Mouse (Mus musculus) heart, embryonic 10.5 days (tissue): ENCODE measurements at regions not wholly inside any gene's neighbourhood (a gene's known extent, or its start where the extent isn't known, plus 50 kb on each side); places are given as distances from the start of the nearest gene placed in this dataset.

Experiments used
- DNase-seq: peaks from one replicate; pipeline ENCODE4 v3.0.0-alpha.2; 2017; ENCODE audit warnings: low spot score
- H3K27ac ChIP-seq: fragments of 300-500 bp; sonication (generic); 2 replicates; pipeline ENCODE4 v1.5.1; 2016; ENCODE audit warnings: mild to moderate bottlenecking
- H3K27me3 ChIP-seq: fragments of 300-500 bp; sonication (generic); 2 replicates; pipeline ENCODE4 v1.6.1; 2016; ENCODE audit warnings: mild to moderate bottlenecking; ENCODE audit not compliant: poor library complexity, insufficient read depth, severe bottlenecking
- H3K36me3 ChIP-seq: fragments of 300-500 bp; sonication (generic); 2 replicates; pipeline ENCODE4 v1.6.1; 2016; ENCODE audit warnings: mild to moderate bottlenecking, moderate library complexity
- H3K4me1 ChIP-seq: fragments of 300-500 bp; sonication (generic); 2 replicates; pipeline ENCODE4 v1.6.1; 2016; ENCODE audit warnings: mild to moderate bottlenecking
- H3K4me3 ChIP-seq: fragments of 300-500 bp; sonication (generic); 2 replicates; pipeline ENCODE4 v1.5.1; 2016; ENCODE audit warnings: mild to moderate bottlenecking, moderate library complexity
- H3K9me3 ChIP-seq: fragments of 300-500 bp; sonication (generic); 2 replicates; pipeline ENCODE4 v1.6.1; 2016; ENCODE audit warnings: mild to moderate bottlenecking, moderate library complexity
- WGBS: fragments of 180-500 bp; shearing (Covaris S2); methylation state at CpG from one replicate; pipeline ENCODE4 v1.1.7; 2016; 5-methylcytosine and 5-hydroxymethylcytosine counted together

- no peak for DNase-seq
- Histone ChIP-seq H3K9me3 (no peaks in the 10 kb centered on the region), H3K27ac (no peak overlapping the region), H3K4me1 (no peaks in the 10 kb centered on the region), H3K4me3 (no peak overlapping the region), H3K36me3 (no peaks in the 10 kb centered on the region), H3K27me3 (no peaks in the 10 kb centered on the region)
- 51% methylated on average over 4 of the region's 4 CpGs for WGBS
Observed at GRCm38 (mm10) chr4:47698926-47699325, 224.5 kb downstream of the Sec61b start.

GRCm38 (mm10) chr4:47703501-47703900 is 229.0 kb downstream of the Sec61b start:
- H3K4me3 ChIP-seq, result no peak overlapping the region
- DNase-seq, result no peak
- WGBS, result 79% methylated on average over 2 of the region's 2 CpGs
- H3K27ac ChIP-seq, result no peak overlapping the region
- no peaks in the 10 kb centered on the region for H3K9me3 ChIP-seq
- H3K36me3 ChIP-seq, result no peaks in the 10 kb centered on the region
- H3K27me3 ChIP-seq, result no peaks in the 10 kb centered on the region
- H3K4me1 ChIP-seq, result peaks cover 3% of the 10 kb centered on the region; the same call in 1 of the 2 replicates

GRCm38 (mm10) chr4:47704607-47705006 is 230.1 kb downstream of the Sec61b start:
- no peak for DNase-seq
- Histone ChIP-seq H3K27ac (no peak overlapping the region), H3K27me3 (no peaks in the 10 kb centered on the region), H3K4me3 (no peak overlapping the region), H3K36me3 (no peaks in the 10 kb centered on the region), H3K4me1 (peaks cover 3% of the 10 kb centered on the region; the same call in 1 of the 2 replicates), H3K9me3 (no peaks in the 10 kb centered on the region)
- WGBS, result 64% methylated on average over 4 of the region's 4 CpGs

GRCm38 (mm10) chr4:47707966-47708365 is 233.5 kb downstream of the Sec61b start:
- Histone ChIP-seq H3K4me1 (peaks cover 3% of the 10 kb centered on the region; the same call in 1 of the 2 replicates), H3K27ac (no peak overlapping the region), H3K9me3 (no peaks in the 10 kb centered on the region), H3K4me3 (no peak overlapping the region), H3K27me3 (no peaks in the 10 kb centered on the region), H3K36me3 (no peaks in the 10 kb centered on the region)
- no peak for DNase-seq

- no peak overlapping the region for H3K4me3 ChIP-seq
- H3K4me1 ChIP-seq, result no peaks in the 10 kb centered on the region
- no peak overlapping the region for H3K27ac ChIP-seq
- WGBS, result 54% methylated on average over 7 of the region's 7 CpGs
- DNase-seq, result no peak
- H3K9me3 ChIP-seq, result no peaks in the 10 kb centered on the region
- no peaks in the 10 kb centered on the region for H3K36me3 ChIP-seq
- no peaks in the 10 kb centered on the region for H3K27me3 ChIP-seq
Observed at GRCm38 (mm10) chr4:47713387-47713786, 238.9 kb downstream of the Sec61b start.

GRCm38 (mm10) chr4:47724331-47725004 is 250.0 kb downstream of the Sec61b start:
- Histone ChIP-seq H3K9me3 (no peaks in the 10 kb centered on the region), H3K27me3 (no peaks in the 10 kb centered on the region), H3K27ac (peak overlapping the region; percentile 42; the same call in 1 of the 2 replicates), H3K4me1 (peaks cover 29% of the 10 kb centered on the region), H3K36me3 (no peaks in the 10 kb centered on the region), H3K4me3 (peak overlapping the region; percentile 35; the same call in 1 of the 2 replicates)
- 1% methylated on average over 8 of the region's 8 CpGs for WGBS
- DNase-seq, result no peak

GRCm38 (mm10) chr4:47725005-47725340 is 250.5 kb downstream of the Sec61b start:
- 21% methylated on average over 3 of the region's 3 CpGs for WGBS
- Histone ChIP-seq H3K4me3 (peak overlapping the region; percentile 35; the same call in 1 of the 2 replicates), H3K27ac (peak overlapping the region; percentile 42; the same call in 1 of the 2 replicates), H3K9me3 (no peaks in the 10 kb centered on the region), H3K36me3 (no peaks in the 10 kb centered on the region), H3K27me3 (no peaks in the 10 kb centered on the region), H3K4me1 (peaks cover 29% of the 10 kb centered on the region)
- no peak for DNase-seq

- no peaks in the 10 kb centered on the region for H3K9me3 ChIP-seq
- H3K36me3 ChIP-seq, result no peaks in the 10 kb centered on the region
- 78% methylated on average over 8 of the region's 8 CpGs for WGBS
- no peaks in the 10 kb centered on the region for H3K27me3 ChIP-seq
- no peak for DNase-seq
- no peaks in the 10 kb centered on the region for H3K4me1 ChIP-seq
- H3K4me3 ChIP-seq, result no peak overlapping the region
- no peak overlapping the region for H3K27ac ChIP-seq
Observed at GRCm38 (mm10) chr4:47746498-47747190, 272.2 kb downstream of the Sec61b start.

GRCm38 (mm10) chr4:47772230-47772920 is 272.6 kb upstream of the Nr4a3 start:
- Histone ChIP-seq H3K9me3 (no peaks in the 10 kb centered on the region), H3K4me3 (no peak overlapping the region), H3K27me3 (no peaks in the 10 kb centered on the region), H3K36me3 (no peaks in the 10 kb centered on the region), H3K4me1 (no peaks in the 10 kb centered on the region), H3K27ac (no peak overlapping the region)
- DNase-seq, result no peak
- WGBS, result 63% methylated on average over 6 of the region's 6 CpGs

- WGBS, result 89% methylated on average over 5 of the region's 5 CpGs
- DNase-seq, result no peak
- H3K4me1 ChIP-seq, result no peaks in the 10 kb centered on the region
Observed at GRCm38 (mm10) chr4:47774664-47775063, 270.3 kb upstream of the Nr4a3 start.

GRCm38 (mm10) chr4:47781039-47781438 is 263.9 kb upstream of the Nr4a3 start:
- no peak overlapping the region for H3K4me3 ChIP-seq
- H3K4me1 ChIP-seq, result no peaks in the 10 kb centered on the region
- H3K9me3 ChIP-seq, result no peaks in the 10 kb centered on the region
- H3K36me3 ChIP-seq, result no peaks in the 10 kb centered on the region
- no peak overlapping the region for H3K27ac ChIP-seq
- 79% methylated on average over 4 of the region's 4 CpGs for WGBS
- H3K27me3 ChIP-seq, result no peaks in the 10 kb centered on the region
- no peak for DNase-seq

More at GRCm38 (mm10) chr4:47774664-47775063, 270.3 kb upstream of the Nr4a3 start:
- Histone ChIP-seq H3K27ac (no peak overlapping the region), H3K27me3 (no peaks in the 10 kb centered on the region), H3K36me3 (no peaks in the 10 kb centered on the region), H3K9me3 (no peaks in the 10 kb centered on the region), H3K4me3 (no peak overlapping the region)

GRCm38 (mm10) chr4:47796977-47797376 is 248.0 kb upstream of the Nr4a3 start:
- H3K9me3 ChIP-seq, result no peaks in the 10 kb centered on the region
- H3K36me3 ChIP-seq, result no peaks in the 10 kb centered on the region
- WGBS, result 87% methylated on average over 4 of the region's 4 CpGs
- no peaks in the 10 kb centered on the region for H3K27me3 ChIP-seq
- H3K4me3 ChIP-seq, result no peak overlapping the region
- no peaks in the 10 kb centered on the region for H3K4me1 ChIP-seq
- no peak for DNase-seq
- no peak overlapping the region for H3K27ac ChIP-seq

GRCm38 (mm10) chr4:47799165-47799564 is 245.8 kb upstream of the Nr4a3 start:
- Histone ChIP-seq H3K4me3 (no peak overlapping the region), H3K4me1 (peaks cover 3% of the 10 kb centered on the region; the same call in 1 of the 2 replicates), H3K36me3 (no peaks in the 10 kb centered on the region), H3K27me3 (no peaks in the 10 kb centered on the region), H3K9me3 (no peaks in the 10 kb centered on the region), H3K27ac (no peak overlapping the region)
- WGBS, result 90% methylated on average over 5 of the region's 5 CpGs
- no peak for DNase-seq
